Mouse (Mus musculus) lung, postnatal 4 days (tissue): ENCODE measurements around the gene Rasl10a.

Experiments used
- DNase-seq, 2 experiments: peaks; one replicate each; pipeline ENCODE4 v3.0.0; 2021

Rasl10a gene

GRCm38 (mm10) chr11:5089147-5089546, 31.2 kb downstream of the Rasl10a start:
- no peak for DNase-seq

GRCm38 (mm10) chr11:5091706-5092105, 33.8 kb downstream of the Rasl10a start:
- peak in 1 of 2 experiments; percentile 22 for DNase-seq

- no peak for DNase-seq
Measured at GRCm38 (mm10) chr11:5095877-5096276, 37.9 kb downstream of the Rasl10a start.

DNA sequence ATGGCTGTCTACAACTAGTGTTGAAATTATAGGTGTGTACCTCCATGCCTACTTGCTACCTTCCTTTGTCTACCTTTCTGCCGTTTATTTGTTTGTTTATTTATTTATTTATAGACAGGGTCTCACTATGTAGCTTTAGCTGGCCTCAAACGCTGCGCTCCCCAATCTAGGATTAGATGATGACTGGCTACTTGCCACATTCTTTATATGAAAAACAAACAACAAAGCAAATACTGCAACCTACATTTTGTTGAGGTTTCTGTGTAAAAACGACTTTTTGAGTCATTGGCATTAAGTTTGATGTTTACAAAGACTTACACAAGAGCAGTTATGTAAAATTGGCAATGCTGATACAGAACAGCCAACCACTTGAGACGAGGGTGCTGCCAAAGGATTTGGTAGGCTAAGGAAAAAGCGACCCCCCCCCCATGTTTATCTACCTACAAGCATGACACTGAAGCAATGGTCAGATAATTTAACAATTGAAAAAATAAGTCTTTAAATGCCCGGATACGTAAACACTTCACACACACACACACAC, 38.6 kb downstream of the Rasl10a start:
- DNase-seq: no peak

DNA sequence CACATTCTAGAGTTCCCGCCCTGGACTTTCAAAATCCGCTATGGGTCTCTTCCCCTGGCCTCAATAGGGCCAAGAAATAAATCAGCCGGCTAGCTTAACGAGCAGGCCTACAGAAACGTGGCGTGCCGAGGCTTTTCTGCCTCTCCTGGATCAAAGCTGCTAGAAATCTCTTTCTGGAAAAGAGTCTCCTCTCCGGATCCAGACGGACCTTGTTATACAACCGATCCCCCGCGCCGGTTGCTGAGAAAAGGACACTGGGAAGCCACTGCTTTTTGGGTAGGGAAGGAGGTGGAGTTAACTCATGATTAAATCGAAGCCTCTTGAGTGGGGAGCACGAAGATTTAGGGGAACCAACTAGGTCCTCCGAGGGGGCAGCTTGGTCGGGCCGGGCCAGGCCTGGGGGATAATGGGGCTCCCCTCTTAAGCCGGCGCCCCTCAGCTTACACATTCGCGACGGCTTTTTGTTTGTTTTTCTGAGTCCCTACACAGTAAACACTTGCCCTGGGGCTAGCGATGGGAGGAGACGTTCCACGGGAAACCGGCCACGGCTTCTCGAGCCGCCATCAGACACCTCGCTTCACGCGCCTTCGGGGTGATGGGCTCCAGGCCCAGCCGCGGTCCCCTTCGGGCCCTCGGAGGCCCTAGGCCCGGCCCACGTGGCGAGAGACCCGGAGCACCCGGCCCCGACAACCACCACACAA, 40.3 kb downstream of the Rasl10a start:
- DNase-seq: peak in 1 of 2 experiments; percentile 26

- DNase-seq: peak; percentile 98 to 99
Measured at GRCm38 (mm10) chr11:5098736-5099542, 41.0 kb downstream of the Rasl10a start, which contains the start of the genes Rhbdd3 and Ewsr1. TSS of gene Rhbdd3 (plus strand) at chr11:5098926. TSS of gene Ewsr1 (minus strand) at chr11:5099266.

DNA sequence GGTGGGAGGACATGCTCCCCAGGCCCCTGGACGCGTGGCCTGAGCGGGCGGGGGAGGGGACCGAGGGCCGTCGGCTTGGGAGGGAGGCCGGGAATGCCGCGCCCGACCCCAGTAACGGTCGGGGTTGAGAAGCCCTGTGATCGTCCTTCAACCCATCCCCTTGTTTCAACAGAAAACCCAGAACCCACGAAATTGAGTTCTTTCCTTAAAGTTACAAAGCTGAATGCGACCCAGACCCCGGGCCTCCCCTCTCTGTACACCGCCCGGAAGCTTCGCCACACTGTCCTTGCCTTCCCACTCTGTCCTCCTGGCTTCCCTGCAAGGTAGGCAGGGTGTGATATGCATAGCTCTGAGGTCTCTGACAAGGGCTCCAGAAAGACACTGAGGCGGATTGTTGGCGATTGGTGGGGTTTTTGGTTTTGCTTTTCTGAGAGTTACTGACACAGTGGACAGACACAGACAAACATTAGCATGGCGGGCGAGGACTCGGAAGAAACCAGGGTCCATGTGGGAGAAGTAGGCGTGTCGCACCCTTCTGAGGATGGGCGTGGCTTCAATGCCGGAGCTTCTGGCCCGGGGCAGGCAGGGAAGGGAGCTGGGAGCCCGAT, 41.8 kb downstream of the Rasl10a start:
- DNase-seq: peak; percentile 89 to 90

DNA sequence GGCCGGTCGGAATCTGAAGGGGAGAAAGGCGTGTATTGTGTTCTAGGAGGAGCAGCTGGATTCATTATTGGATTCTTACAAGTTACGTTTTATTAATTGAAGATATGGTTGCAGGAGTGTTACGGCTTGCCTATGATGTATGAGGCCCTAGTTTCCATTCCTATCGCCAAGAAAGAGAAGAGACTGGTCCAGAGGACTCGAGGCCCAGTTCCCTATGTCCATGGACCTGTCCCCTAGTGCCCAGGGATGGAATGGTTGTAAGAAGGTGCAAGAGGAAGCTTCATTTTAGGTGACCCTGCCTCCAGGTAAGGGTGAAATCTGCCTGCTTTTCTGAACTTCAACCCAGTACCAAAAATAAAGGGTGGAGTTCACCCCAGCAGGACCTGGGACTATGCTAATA, 42.4 kb downstream of the Rasl10a start:
- no peak for DNase-seq

GRCm38 (mm10) chr11:5100801-5101200, 42.9 kb downstream of the Rasl10a start:
- no peak for DNase-seq

GRCm38 (mm10) chr11:5101641-5102040, 43.7 kb downstream of the Rasl10a start:
- DNase-seq: no peak

DNA sequence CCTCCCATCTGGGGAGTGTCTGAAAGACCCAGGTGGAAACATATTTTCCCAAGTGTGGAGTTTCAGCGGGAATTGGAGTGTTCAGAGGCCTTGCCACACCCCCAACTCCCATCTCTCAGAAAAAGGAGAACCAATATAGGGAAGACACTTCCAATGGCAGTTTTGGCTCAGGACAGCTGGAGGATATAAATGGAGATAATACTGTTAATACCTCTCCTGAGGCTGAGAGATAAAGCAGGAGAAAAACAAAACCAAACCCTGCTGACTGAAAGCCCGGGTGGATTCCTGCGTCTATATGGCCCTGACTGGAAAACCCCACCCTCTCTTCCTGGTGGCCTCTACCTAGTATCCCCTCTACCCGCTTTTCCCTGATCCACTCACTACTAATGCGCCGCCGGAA, 44.5 kb downstream of the Rasl10a start:
- no peak for DNase-seq

DNA sequence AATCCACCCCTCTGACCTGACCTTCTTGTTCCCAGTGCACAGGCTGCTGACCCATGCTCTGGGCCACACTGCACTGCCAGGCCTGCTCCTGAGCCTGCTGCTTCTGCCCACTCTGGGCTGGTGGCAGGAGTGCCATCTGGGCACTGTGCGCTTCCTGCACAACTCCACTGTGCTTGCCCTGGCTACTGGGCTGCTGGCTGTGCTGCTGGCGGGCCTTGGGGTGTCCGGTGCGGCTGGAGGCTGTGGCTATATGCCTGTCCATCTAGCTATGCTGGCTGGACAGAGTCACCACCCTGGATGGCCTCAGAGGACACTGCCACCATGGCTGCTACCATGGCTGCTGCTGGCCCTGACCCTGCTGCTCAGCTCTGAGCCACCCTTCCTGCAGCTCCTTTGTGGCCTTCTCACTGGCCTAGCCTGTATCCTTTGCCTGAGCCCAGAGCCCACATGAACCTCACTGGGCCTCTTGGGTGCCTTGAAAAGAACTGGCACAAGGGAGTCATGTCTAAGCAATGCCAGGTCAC, 46.1 kb downstream of the Rasl10a start:
- DNase-seq: no peak

DNA sequence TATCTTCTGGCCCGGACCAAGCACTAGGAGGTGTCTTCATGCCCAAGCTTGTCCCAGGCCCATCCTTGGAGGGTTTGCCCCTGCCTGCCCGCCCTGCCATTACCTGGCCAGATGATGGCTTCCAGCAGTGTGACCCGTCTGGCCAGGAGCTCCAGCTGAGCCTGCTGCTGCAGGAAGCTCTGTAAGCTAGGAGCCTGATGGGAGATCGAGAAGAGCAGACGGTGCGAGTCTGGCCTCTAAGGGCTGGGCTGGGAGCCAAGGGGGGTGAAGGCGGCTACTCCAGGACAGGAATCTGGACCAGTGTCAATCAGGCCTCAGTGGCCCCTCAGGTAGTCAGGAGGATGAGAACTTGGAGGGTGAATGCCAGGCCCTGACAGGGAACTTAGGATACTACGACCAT, 51.5 kb downstream of the Rasl10a start:
- DNase-seq: no peak
